Mouse (Mus musculus) G1E (cell line): ENCODE measurements around the gene Apoa1.

Source experiments
- CTCF ChIP-seq: IDR thresholded peaks from 2 replicates; pipeline ENCODE4 v1.5.1; 2012; ENCODE audit warnings: low read depth, low read length, inconsistent platforms, mixed read lengths
- GATA1 ChIP-seq: IDR thresholded peaks from 2 replicates; pipeline ENCODE4 v1.6.1; 2012; ENCODE audit warnings: borderline replicate concordance, low read length, inconsistent platforms, mixed read lengths

DNA sequence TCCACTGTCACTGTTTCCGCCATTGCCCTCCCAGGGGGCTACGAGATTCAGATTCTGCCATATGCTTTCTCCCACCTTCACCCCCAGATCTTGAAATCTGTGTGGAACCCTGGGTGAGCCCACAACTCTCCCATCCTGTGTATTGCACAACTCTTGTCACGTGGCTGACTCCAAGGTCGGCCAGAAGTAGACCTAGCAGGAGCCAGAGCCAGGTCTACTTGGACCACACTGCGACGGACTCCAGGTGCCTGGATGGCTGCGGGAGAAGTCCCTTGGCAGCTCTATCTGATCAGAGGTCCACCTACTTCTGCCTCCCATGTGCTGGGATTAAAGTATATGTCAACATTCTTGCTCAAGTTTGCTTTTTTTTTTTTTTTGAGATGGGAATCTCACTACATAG is 32.8 kb downstream of the Apoa1 start:
- no peak for TF ChIP-seq GATA1
- no peak for TF ChIP-seq CTCF
